Mouse (Mus musculus): Measurements from ENCODE around the gene Serinc4. TPM values are rescaled to one million over a fixed set of nuclear protein-coding genes. Genes with fewer than 3 reads are reported as not detected.

The Serinc4 gene
- total RNA-seq, 2 experiments from 2014 or later, result 1.5 TPM; not detected in 1

DNA sequence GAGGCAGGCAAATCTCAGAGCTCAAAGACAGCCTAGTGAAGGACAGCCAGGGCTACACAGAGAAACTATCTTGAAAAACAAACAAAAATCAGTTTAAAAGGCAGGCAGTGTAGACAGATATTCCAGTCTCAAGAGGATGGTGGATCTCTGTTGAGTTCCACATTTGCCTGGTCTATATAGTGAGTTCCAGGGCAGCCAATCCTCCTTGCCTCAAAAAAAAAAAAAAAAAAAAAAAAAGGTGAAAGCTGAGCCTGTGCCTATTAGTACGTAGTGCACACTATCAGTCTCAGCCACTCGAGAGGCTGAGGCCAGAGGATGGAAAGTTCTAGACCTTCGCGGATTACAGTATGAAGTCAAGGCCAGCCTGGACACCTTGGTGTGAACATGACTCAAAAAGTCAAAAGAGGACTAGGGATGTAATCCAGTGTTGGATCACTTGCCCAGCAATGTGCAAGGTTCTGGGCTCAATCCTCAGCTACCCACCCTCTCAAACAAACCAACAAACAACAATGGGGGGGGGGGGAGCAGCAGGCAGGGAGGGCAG is 43.7 kb downstream of the Serinc4 start:
- peak; percentile 26 for ATAC-seq (replicated peaks; ENCODE audit: poor library complexity)

DNA sequence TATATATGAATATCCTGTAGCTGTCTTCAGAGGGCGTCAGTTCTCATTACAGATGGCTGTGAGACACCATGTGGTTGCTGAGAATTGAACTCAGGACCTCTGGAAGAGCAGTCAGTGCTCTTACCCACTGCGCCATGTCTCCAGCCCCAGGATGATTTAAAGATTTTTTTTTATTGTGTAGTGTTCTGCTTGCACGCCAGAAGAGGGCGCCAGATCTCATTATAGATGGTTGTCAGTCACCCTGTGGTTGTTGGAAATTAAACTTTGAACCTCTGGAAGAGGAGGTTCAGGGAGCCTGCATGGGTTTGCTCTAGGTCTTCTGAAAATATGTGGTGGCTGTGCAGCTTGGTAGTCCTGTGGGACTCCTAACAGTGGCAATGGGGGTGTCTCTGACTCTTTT is 48.4 kb downstream of the Serinc4 start:
- peak; percentile 78 for ATAC-seq (replicated peaks; ENCODE audit: poor library complexity)

DNA sequence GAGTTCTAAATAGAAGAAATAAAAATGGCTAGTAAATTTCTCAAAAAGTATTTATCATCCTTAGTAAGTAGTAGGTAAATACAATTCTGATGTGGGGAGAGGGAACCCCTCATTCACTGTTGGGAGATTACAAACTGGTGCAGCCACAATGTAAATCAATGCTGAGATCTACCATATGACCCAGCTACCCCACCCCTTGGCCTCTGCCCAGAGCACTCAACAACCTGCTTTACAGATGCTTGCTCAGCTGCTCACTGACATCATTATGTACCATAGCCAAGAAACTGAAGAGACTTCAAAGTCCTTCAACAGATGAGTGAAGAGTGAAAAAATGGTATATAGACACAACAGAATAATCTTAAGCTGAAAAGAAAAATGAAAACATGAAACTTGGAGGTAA is 53.3 kb downstream of the Serinc4 start:
- no peak for ATAC-seq (replicated peaks; ENCODE audit: poor library complexity)

DNA sequence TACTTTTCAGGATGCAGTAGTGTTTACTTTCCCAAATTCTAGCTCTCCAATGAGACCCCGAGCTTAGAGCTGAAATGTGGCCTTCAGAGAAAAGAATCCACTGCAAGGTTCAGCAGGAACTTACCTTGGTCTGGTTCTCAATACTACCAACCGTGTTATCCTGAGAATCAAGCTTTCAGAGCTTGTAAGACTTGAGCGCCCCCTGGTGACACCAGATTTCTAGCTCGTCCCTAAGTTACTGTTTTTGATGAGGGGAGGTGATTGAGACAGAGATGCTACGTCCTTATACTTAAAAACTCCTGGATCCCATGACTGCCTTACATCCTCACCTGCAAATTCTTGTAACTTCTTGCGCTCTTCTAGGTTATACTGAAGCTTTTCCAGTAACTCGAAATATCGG is 60.0 kb downstream of the Serinc4 start:
- peak; percentile 83 for ATAC-seq (replicated peaks; ENCODE audit: poor library complexity)

Other genes starting within 250 kb of the Serinc4 start
- gene Trp53bp1, start 185.4 kb downstream of the Serinc4 start, total RNA-seq (2015), result 17.9 and 21.5 TPM in 2 replicates
- gene Trp53bp1, start 185.4 kb downstream of the Serinc4 start, total RNA-seq (2017), result 35.9 and 36.2 TPM in 2 replicates
- 0.10 TPM in 1 of 2 replicates, not detected in the other for gene Map1a, start 167.2 kb downstream of the Serinc4 start, total RNA-seq (2015)
- gene Map1a, start 167.2 kb downstream of the Serinc4 start, total RNA-seq (2017), result not detected in 2 replicates
- 4.5 and 4.6 TPM in 2 replicates for gene Ppip5k1, start 101.4 kb downstream of the Serinc4 start, total RNA-seq (2015)
- 8.3 and 11.3 TPM in 2 replicates for gene Ppip5k1, start 101.4 kb downstream of the Serinc4 start, total RNA-seq (2017)
- gene Ckmt1, start 99.1 kb downstream of the Serinc4 start, total RNA-seq (2015), result not detected in 2 replicates
- gene Ckmt1, start 99.1 kb downstream of the Serinc4 start, total RNA-seq (2017), result not detected in 2 replicates
- gene Strc, start 69.6 kb downstream of the Serinc4 start, total RNA-seq (2015), result not detected in 2 replicates
- not detected in 2 replicates for gene Strc, start 69.6 kb downstream of the Serinc4 start, total RNA-seq (2017)
- 499 and 555 TPM in 2 replicates for gene Pdia3, start 43.0 kb downstream of the Serinc4 start, total RNA-seq (2015)
- gene Pdia3, start 43.0 kb downstream of the Serinc4 start, total RNA-seq (2017), result 404 and 432 TPM in 2 replicates
- gene Catsper2, start 43.0 kb downstream of the Serinc4 start, total RNA-seq (2015), result 1.2 and 2.1 TPM in 2 replicates
- gene Catsper2, start 43.0 kb downstream of the Serinc4 start, total RNA-seq (2017), result 0.62 and 1.8 TPM in 2 replicates
- 0.39 and 0.42 TPM in 2 replicates for gene Ell3, start 12.5 kb downstream of the Serinc4 start, total RNA-seq (2015)
- gene Ell3, start 12.5 kb downstream of the Serinc4 start, total RNA-seq (2017), result not detected in 2 replicates
- gene Serf2, start 7.6 kb downstream of the Serinc4 start, total RNA-seq (2015), result 273 and 317 TPM in 2 replicates
- 230 and 255 TPM in 2 replicates for gene Serf2, start 7.6 kb downstream of the Serinc4 start, total RNA-seq (2017)
- 102 and 117 TPM in 2 replicates for gene Hypk, start 3.5 kb downstream of the Serinc4 start, total RNA-seq (2015)
- 106 and 130 TPM in 2 replicates for gene Hypk, start 3.5 kb downstream of the Serinc4 start, total RNA-seq (2017)
- gene Mfap1b, start 17.3 kb upstream of the Serinc4 start, total RNA-seq (2015), result 34.8 and 37.2 TPM in 2 replicates
- 39.6 and 51.1 TPM in 2 replicates for gene Mfap1b, start 17.3 kb upstream of the Serinc4 start, total RNA-seq (2017)
- 20.5 and 25.2 TPM in 2 replicates for gene Mfap1a, start 49.9 kb upstream of the Serinc4 start, total RNA-seq (2015)
- gene Mfap1a, start 49.9 kb upstream of the Serinc4 start, total RNA-seq (2017), result 33.5 and 39.0 TPM in 2 replicates
- 38.0 and 40.1 TPM in 2 replicates for gene Wdr76, start 49.9 kb upstream of the Serinc4 start, total RNA-seq (2015)
- gene Wdr76, start 49.9 kb upstream of the Serinc4 start, total RNA-seq (2017), result 38.9 and 39.1 TPM in 2 replicates